Mouse (Mus musculus) small intestine, adult 2 months (tissue): ENCODE measurements around the gene Olfr9.
"Not testable (repeated sequence)": the region's sequence is repeated elsewhere in the genome, so short reads cannot be mapped to it uniquely, and the experiment has no call there.

ENCODE experiments used
- CTCF ChIP-seq: fragments of 200-500 bp; IDR thresholded peaks from 2 replicates; pipeline ENCODE4 v1.5.1; 2012; ENCODE audit warnings: low read depth, mild to moderate bottlenecking, control low read depth, inconsistent platforms, low read length, moderate library complexity, mixed read lengths; ENCODE audit not compliant: insufficient replicate concordance, insufficient read length; ENCODE audit errors: extremely low read depth
- POLR2A ChIP-seq: fragments of 200-500 bp; IDR thresholded peaks from 2 replicates; pipeline ENCODE4 v1.6.1; 2012; ENCODE audit warnings: low read depth, mild to moderate bottlenecking, control low read depth, inconsistent platforms, low read length, moderate library complexity

GRCm38 (mm10) chr10:128989131-128989530 lies at the start of gene Olfr9:
- TF ChIP-seq POLR2A, CTCF: not testable (repeated sequence)
